Mouse (Mus musculus): ENCODE results near the gene Clec2l. TPM values are rescaled to one million over a fixed set of nuclear protein-coding genes. Genes with fewer than 3 reads are reported as not detected.

Gene Clec2l
- total RNA-seq, 2 experiments from 2014 or later: 49.0 to 57.6 TPM

DNA sequence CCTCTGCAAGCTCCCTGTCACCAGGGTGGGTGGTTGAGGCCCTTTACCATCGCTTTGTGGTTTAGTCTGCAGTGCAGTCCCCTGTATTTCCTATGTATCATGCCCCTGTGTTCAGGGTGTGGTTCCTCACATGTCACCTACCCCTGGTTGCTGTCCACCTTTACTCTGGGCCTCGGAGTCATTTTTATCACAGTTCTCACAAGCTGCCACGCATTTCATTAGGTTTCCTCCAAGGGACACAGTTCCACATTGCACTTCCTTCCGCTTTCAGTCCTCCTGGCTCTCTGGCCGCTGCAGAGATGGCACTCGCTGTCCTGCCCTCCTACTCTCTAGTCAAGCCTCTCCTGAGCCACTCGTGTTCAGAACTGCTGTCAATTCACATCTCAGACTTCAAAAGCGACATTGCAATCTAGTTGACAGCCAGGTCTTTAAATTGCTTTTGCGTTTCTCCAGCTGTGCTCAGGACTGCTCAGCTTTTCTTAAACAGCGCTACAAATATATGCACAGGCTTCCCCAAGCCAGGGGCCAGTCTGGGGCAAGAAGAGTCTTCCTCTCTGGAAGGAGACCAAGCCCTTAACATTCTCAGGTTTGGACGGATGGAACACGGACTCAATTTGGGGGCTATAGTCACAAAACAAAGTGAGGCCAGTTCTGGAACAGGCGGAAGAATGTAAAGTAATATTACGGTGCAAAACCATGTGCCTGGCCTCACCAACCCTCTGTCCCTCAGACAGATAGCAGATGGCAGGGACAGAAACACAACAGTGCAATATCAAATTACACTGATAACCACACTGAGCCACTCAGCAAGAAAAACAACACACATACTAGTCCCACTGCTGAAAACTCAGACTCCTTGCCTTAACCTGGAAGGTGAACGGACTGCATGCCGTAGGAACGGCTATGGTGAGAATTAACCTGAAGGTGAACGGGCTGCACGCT lies 51.4 kb downstream of the Clec2l start:
- DNase-seq (ENCODE audit: low spot score in 2 of 2): no peak

DNA sequence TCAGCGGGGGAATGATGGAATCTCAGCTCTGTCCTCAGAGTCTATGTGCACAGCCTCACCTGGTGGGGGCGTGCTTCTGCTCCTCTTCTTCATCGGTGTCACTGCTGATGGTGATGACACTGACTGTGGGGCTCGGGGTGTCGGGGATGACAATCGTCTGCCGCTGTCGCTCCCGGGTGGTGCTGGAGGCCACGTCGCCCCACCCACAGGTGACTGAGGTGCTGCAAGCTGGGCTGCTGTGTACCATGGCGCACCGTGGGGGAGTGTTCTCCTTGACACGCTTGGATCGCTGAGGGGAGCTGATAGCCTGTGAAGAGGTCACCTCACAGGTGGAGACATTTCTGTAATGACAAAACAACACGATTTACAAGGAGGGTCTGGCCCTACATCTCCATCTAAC lies 53.0 kb downstream of the Clec2l start:
- no peak for DNase-seq (ENCODE audit: low spot score in 2 of 2)

DNA sequence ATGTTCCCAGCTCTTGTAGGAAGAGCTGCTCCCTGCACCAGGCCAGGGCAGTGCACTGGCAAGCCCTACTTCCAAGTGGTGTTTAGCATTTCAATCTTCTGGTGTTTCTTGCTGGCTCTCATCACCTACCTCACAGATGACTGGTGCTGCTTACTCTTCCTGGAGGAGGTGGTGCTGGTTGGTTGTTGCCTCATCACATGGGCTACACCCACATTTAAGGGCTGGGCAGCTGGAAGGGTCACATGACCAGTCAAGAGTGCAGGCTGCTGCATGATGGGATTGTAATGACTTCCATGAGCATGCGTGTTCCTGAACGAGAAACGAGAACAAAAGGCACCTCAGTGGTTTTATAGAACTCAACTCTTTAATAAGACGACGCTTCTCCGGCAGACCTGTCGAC lies 55.8 kb downstream of the Clec2l start:
- no peak for DNase-seq (ENCODE audit: low spot score in 2 of 2)

DNA sequence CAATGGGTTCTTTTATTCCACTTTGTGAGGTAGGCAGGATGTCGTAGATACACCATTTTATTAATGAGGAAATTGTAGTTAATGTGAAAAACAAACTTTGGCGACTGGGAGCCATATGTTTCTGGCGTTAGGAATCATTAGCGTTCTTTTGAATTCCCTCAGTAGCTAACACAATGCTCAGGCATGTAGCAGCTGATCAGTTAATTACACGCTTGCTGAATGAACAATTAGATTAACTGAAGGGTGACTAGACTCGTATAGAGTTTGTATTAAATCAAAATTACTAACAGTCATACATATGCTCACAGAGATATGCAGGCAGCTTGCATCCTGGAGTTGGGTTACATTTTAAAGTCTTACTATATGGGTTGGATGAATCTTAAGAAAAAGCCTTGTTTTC lies 56.4 kb downstream of the Clec2l start:
- DNase-seq (ENCODE audit: low spot score in 2 of 2): no peak

DNA sequence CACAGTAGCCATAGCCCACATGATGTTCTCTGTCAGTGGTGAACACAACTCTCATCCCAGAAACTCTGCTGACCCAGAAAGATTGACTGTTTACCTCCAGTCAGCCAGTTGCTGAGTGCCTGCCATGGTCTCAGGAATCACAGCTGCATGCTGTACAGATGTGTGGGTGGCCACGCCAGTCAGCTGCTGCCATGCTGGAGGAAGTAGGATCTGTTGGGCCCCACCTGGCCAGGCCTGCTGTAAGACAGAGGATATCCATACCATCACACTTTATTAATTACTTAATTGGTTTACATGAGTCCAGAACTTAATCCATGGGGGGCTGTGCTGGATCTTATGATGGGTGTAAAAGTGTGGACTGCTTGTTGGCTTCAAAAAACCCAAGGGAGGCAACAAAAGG lies 58.5 kb downstream of the Clec2l start:
- DNase-seq (ENCODE audit: low spot score in 2 of 2): no peak

- DNase-seq (ENCODE audit: low spot score in 2 of 2): no peak
Observed at GRCm38 (mm10) chr6:38725515-38725914, 62.6 kb downstream of the Clec2l start.

Other genes with a start within 250 kb of the Clec2l start
- gene Ubn2, start 229.1 kb upstream of the Clec2l start, total RNA-seq (2021): 10 to 100 TPM; 44.6 to 45.8 TPM
- 10 to 100 TPM; 52.9 to 55.7 TPM for gene Fmc1, start 129.6 kb upstream of the Clec2l start, total RNA-seq (2021)
- 100 to 1,000 TPM; 153 to 160 TPM for gene Luc7l2, start 111.7 kb upstream of the Clec2l start, total RNA-seq (2021)
- 1 to 10 TPM in 1 of 2 experiments, under 1 TPM in 1; 0.64 to 1.2 TPM for gene Klrg2, start 25.8 kb upstream of the Clec2l start, total RNA-seq (2021)
- gene Tbxas1, start 212.3 kb downstream of the Clec2l start, total RNA-seq (2021): 1 to 10 TPM; 1.9 to 2.7 TPM
- gene Hipk2, start 213.1 kb downstream of the Clec2l start, total RNA-seq (2021): 10 to 100 TPM; 63.8 to 66.2 TPM

All from layer of hippocampus, adult 18-20 months (tissue).